7 mouse cellular contexts compared by ENCODE assay signal in genomic region chr17:35516652-35517500, GRCm38 (mm10). TPM values are rescaled to one million over a fixed set of nuclear protein-coding genes. Genes with fewer than 3 reads are reported as not detected.
DNase-seq lines count a peak whose midpoint lies in the region; ATAC-seq lines count a peak whose summit lies in the region.

Gene Tcf19, minus strand, starts transcription at chr17:35516824.
Gene Cchcr1, plus strand, starts transcription at chr17:35517100.

- H3K9ac ChIP-seq in intestine, embryonic 16.5 days (ENCODE audit: low read depth, low read length), result peak within 1 kb of the TSS; percentile 73
- peak within 1 kb of the TSS; percentile 69 for H3K9ac ChIP-seq in midbrain, embryonic 11.5 days (ENCODE audit: low read length)

- intact Hi-C loops in left cerebral cortex, postnatal 36 days (cut with DNase I), result no loop called here

- H3K4me1 ChIP-seq in intestine, embryonic 16.5 days (ENCODE audit: control insufficient read depth, insufficient read depth, low read length), result peaks cover 32% of the 10 kb centered on the region
- peaks cover 23% of the 10 kb centered on the region for H3K4me1 ChIP-seq in midbrain, embryonic 11.5 days (ENCODE audit: control insufficient read depth, insufficient read depth, low read length)

- H3K4me2 ChIP-seq in intestine, embryonic 16.5 days (ENCODE audit: low read depth, low read length), result peak within 1 kb of the TSS; percentile 92
- peak within 1 kb of the TSS; percentile 78 for H3K4me2 ChIP-seq in midbrain, embryonic 11.5 days

- peak; percentile 97 for ATAC-seq in intestine, embryonic 16.5 days
- peak; percentile 95 for ATAC-seq in midbrain, embryonic 11.5 days (ENCODE audit: low FRiP score)

- H3K36me3 ChIP-seq in intestine, embryonic 16.5 days (ENCODE audit: control insufficient read depth, insufficient read depth, low read length), result no peaks in the 10 kb centered on the region
- no peaks in the 10 kb centered on the region for H3K36me3 ChIP-seq in midbrain, embryonic 11.5 days (ENCODE audit: control insufficient read depth, insufficient read depth, low read length)

- no peaks in the 10 kb centered on the region for H3K9me3 ChIP-seq in intestine, embryonic 16.5 days (ENCODE audit: control insufficient read depth, low read length)
- no peaks in the 10 kb centered on the region for H3K9me3 ChIP-seq in midbrain, embryonic 11.5 days (ENCODE audit: control insufficient read depth, low read length)

- no peaks in the 10 kb centered on the region for H3K27me3 ChIP-seq in intestine, embryonic 16.5 days (replicated peaks; ENCODE audit: control insufficient read depth, insufficient read depth, low read length)
- H3K27me3 ChIP-seq in midbrain, embryonic 11.5 days (ENCODE audit: control insufficient read depth, insufficient read depth, low read length), result no peaks in the 10 kb centered on the region

- H3K4me3 ChIP-seq in intestine, embryonic 16.5 days (ENCODE audit: low read length), result peak within 1 kb of the TSS; percentile 69
- peak within 1 kb of the TSS; percentile 54 for H3K4me3 ChIP-seq in midbrain, embryonic 11.5 days (ENCODE audit: low read depth, low read length)

- 1% methylated on average over 67 of the region's 67 CpGs for WGBS in intestine, embryonic 16.5 days
- WGBS in midbrain, embryonic 11.5 days, result under 1% methylated on average over 67 of the region's 67 CpGs

- peak; percentile 98 for DNase-seq in adrenal gland, adult 8-10 months
- peak; percentile 99 for DNase-seq in embryo, embryonic 9.5 days (ENCODE audit: extremely low spot score)
- peak; percentile 95 to 97 for DNase-seq in gastrocnemius, postnatal 4 days (ENCODE audit: low spot score in 2 of 2)
- DNase-seq in left cerebral cortex, postnatal 36 days (ENCODE audit: low spot score in 2 of 2), result peak; percentile 94 to 95
- peak; percentile 99 for DNase-seq in midbrain, embryonic 11.5 days (ENCODE audit: low spot score, missing footprints)
- DNase-seq in skeletal muscle tissue, adult 2 months (ENCODE audit: low read depth, low spot score), result peak; percentile 94

- H3K27ac ChIP-seq in intestine, embryonic 16.5 days (ENCODE audit: low read length), result peak within 1 kb of the TSS; percentile 35
- H3K27ac ChIP-seq in midbrain, embryonic 11.5 days (ENCODE audit: low read depth, low read length), result no peak within 1 kb of the TSS

RNA-seq across cellular contexts. Expression of gene Tcf19, which starts in this region (rescaled TPM):
- total RNA-seq in adrenal gland, adult 8-10 months (2022), result 1 to 10 TPM; 3.5 to 6.7 (median 4.8) TPM
- 10 to 100 TPM; 28.1 to 29.9 TPM for total RNA-seq in gastrocnemius, postnatal 4 days (2021)
- 57.7 and 68.3 TPM in 2 replicates for polyA plus RNA-seq in intestine, embryonic 16.5 days (2015; fragmentation: Nextera tagmentation; extraction: Ambion mirVana)
- total RNA-seq in left cerebral cortex, postnatal 36 days (2021), result 10 to 100 TPM in 1 of 2 experiments, 1 to 10 TPM in 1; 9.0 to 13.4 TPM
- 56.7 and 57.7 TPM in 2 replicates for polyA plus RNA-seq in midbrain, embryonic 11.5 days (2014; fragmentation: Nextera tagmentation; extraction: Ambion mirVana)

RNA-seq across cellular contexts. Expression of gene Cchcr1, which starts in this region (rescaled TPM):
- total RNA-seq in adrenal gland, adult 8-10 months (2022), result 10 to 100 TPM in 3 of 4 experiments, 1 to 10 TPM in 1; 5.9 to 13.9 (median 12.9) TPM
- 10 to 100 TPM; 13.8 to 15.0 TPM for total RNA-seq in gastrocnemius, postnatal 4 days (2021)
- polyA plus RNA-seq in intestine, embryonic 16.5 days (2015; fragmentation: Nextera tagmentation; extraction: Ambion mirVana), result 12.5 and 15.7 TPM in 2 replicates
- 10 to 100 TPM; 10.1 to 15.2 TPM for total RNA-seq in left cerebral cortex, postnatal 36 days (2021)
- polyA plus RNA-seq in midbrain, embryonic 11.5 days (2014; fragmentation: Nextera tagmentation; extraction: Ambion mirVana), result 8.9 and 10.8 TPM in 2 replicates
